Mouse (Mus musculus): Measurements from ENCODE around the gene Fam166a. TPM values are rescaled to one million over a fixed set of nuclear protein-coding genes. Genes with fewer than 3 reads are reported as not detected.

The Fam166a gene
- total and polyA plus RNA-seq, 2 experiments from 2014 or later = not detected

DNA sequence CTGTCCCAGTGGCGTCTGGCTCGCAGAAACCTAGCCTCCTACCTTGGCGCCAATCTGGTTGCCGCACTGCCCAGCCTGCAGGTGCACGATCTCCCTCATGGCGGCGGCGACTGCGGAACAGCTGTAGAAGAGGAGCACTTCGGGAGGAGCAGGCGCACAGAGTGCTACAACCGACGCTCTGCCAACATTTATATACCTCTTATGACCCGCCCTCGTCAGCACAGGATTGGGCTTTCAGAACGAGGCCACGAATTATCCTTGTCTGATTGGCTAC, 5.9 kb downstream of the Fam166a start, which contains the start of gene Tubb4b:
Tubb4b (minus strand) TSS at position 211 of the 274 bp plus-strand sequence.
- H3K9me3 ChIP-seq (replicated peaks; ENCODE audit: control insufficient read depth, low read length) = no peaks in the 10 kb centered on the region
- ATAC-seq (ENCODE audit: insufficient read depth, low read depth) (no peak), DNase-seq (ENCODE audit: low spot score) (no peak)
- peak within 1 kb of the TSS; percentile 96 for H3K27ac ChIP-seq (ENCODE audit: low read depth)
- H3K36me3 ChIP-seq (replicated peaks; ENCODE audit: control insufficient read depth, insufficient read depth, low read length) = peaks cover 11% of the 10 kb centered on the region
- peak within 1 kb of the TSS; percentile 83 for H3K9ac ChIP-seq (replicated peaks; ENCODE audit: low read depth, low read length)
- peak within 1 kb of the TSS; percentile 86 for H3K4me2 ChIP-seq (ENCODE audit: low read depth, low read length)
- H3K27me3 ChIP-seq (ENCODE audit: control insufficient read depth, insufficient read depth, low read length) = no peaks in the 10 kb centered on the region
- WGBS = 0% methylated on average over 13 of the region's 17 CpGs
- TF ChIP-seq EP300 (IDR thresholded peaks at IDR 0.05; ENCODE audit: low read depth) (no peak), CTCF (IDR thresholded peaks at IDR 0.05; ENCODE audit: low read depth) (peak; percentile 20; the same call in 1 of the 2 replicates)
- peaks cover 22% of the 10 kb centered on the region for H3K4me1 ChIP-seq (ENCODE audit: control insufficient read depth, insufficient read depth)
- peak within 1 kb of the TSS; percentile 78 for H3K4me3 ChIP-seq (ENCODE audit: low read depth, low read length)

DNA sequence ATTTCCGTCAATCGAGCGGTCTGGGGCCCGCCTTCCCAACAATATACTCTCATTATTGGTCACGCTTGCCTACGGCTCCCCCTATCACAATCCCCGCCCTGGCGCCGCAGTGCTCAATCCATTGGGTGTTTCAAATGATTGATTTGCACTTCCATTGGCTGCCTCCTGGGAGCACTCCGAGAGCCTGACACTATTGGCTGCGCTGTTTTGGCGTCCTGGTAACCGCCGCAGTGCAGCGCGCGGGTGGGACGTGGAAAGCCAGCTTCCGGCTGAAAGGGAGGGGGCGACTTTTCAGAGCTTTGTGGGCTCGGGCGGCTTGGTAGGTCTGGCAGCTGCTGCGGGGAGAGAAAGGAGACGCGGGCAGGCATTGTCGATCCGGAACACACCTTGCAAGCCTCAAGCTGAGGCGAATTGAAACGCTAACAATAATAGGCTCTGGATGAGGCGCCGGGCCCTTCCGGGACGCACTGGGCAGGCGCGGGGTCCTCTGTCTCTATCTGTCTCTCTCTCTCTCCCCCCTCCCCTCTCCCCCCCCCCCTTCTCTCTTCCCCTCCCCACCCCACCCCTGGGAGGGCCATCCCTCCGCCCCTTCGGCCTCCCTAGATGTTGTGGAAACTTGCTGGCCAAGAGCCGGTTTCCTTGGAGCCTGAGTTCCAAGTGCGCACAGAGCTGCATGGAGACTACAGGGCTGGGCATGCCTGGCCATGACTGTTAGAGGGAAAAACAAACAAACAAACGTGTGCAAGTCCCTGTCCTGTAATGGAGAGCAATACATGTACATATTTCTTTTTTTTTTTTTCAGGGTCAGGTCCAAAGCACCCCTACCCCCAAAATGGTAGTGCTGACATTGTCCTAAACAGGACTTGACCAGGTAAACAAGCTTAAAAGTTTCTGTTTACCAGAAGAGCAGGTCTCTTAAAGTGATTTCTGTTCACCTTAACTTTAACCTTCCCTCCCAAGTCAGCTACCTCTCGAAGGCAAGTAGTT, 6.5 kb downstream of the Fam166a start:
- H3K4me1 ChIP-seq (ENCODE audit: control insufficient read depth, insufficient read depth) = peaks cover 22% of the 10 kb centered on the region
- DNase-seq (ENCODE audit: low spot score) = peak; percentile 100
- peak overlapping the region; percentile 95 for H3K27ac ChIP-seq (ENCODE audit: low read depth)
- peaks cover 11% of the 10 kb centered on the region for H3K36me3 ChIP-seq (replicated peaks; ENCODE audit: control insufficient read depth, insufficient read depth, low read length)
- TF ChIP-seq EP300 (IDR thresholded peaks at IDR 0.05; ENCODE audit: low read depth) = peak; percentile 11; the same call in 1 of the 2 replicates
- no peak for TF ChIP-seq CTCF (IDR thresholded peaks at IDR 0.05; ENCODE audit: low read depth)
- H3K9ac ChIP-seq (replicated peaks; ENCODE audit: low read depth, low read length) = peak overlapping the region; percentile 63
- peak overlapping the region; percentile 61 for H3K4me2 ChIP-seq (ENCODE audit: low read depth, low read length)
- H3K4me3 ChIP-seq (ENCODE audit: low read depth, low read length) = peak overlapping the region; percentile 78
- no peaks in the 10 kb centered on the region for H3K27me3 ChIP-seq (ENCODE audit: control insufficient read depth, insufficient read depth, low read length)
- WGBS = 2% methylated on average over 41 of the region's 41 CpGs
- ATAC-seq (ENCODE audit: insufficient read depth, low read depth) = peak; percentile 90
- no peaks in the 10 kb centered on the region for H3K9me3 ChIP-seq (replicated peaks; ENCODE audit: control insufficient read depth, low read length)

DNA sequence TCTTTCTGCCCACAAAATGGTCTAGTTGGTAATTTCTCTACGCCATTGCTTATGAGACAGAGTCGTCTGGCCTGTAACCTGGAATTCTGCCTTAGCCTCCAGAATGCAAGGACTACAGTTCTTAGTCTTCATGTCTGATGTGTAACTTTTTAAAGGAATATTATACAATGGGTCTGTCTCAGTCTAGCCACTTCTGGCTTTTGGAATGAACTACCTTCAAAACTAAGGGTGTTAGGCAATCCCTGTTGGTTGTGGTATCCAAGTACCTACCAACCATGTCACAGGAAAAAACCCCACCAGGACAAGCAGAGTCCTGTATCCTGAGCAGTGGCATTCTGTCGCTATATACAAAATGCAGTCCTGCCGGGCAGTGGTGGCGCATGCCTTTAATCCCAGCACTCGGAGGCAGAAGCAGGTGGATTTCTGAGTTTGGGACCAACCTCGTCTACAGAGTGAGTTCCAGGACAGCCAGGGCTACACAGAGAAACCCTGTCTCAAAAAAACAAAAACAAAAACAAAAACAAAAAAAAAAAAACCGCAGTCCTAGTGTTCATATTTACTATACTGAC, 7.3 kb downstream of the Fam166a start:
- WGBS = 75% methylated on average over 8 of the region's 8 CpGs
- Histone ChIP-seq H3K36me3 (replicated peaks; ENCODE audit: control insufficient read depth, insufficient read depth, low read length) (peaks cover 11% of the 10 kb centered on the region), H3K27ac (ENCODE audit: low read depth) (peak overlapping the region; percentile 95), H3K4me3 (ENCODE audit: low read depth, low read length) (no peak overlapping the region), H3K9me3 (replicated peaks; ENCODE audit: control insufficient read depth, low read length) (no peaks in the 10 kb centered on the region), H3K9ac (replicated peaks; ENCODE audit: low read depth, low read length) (no peak overlapping the region), H3K4me1 (ENCODE audit: control insufficient read depth, insufficient read depth) (peaks cover 22% of the 10 kb centered on the region), H3K4me2 (ENCODE audit: low read depth, low read length) (peak overlapping the region; percentile 61), H3K27me3 (ENCODE audit: control insufficient read depth, insufficient read depth, low read length) (0 out of 2 replicates have a peak, but pooled peaks cover 4% of the 10 kb centered on the region)
- no peak for ATAC-seq (ENCODE audit: insufficient read depth, low read depth)
- no peak for DNase-seq (ENCODE audit: low spot score)
- TF ChIP-seq EP300 (IDR thresholded peaks at IDR 0.05; ENCODE audit: low read depth) (no peak), CTCF (IDR thresholded peaks at IDR 0.05; ENCODE audit: low read depth) (no peak)

DNA sequence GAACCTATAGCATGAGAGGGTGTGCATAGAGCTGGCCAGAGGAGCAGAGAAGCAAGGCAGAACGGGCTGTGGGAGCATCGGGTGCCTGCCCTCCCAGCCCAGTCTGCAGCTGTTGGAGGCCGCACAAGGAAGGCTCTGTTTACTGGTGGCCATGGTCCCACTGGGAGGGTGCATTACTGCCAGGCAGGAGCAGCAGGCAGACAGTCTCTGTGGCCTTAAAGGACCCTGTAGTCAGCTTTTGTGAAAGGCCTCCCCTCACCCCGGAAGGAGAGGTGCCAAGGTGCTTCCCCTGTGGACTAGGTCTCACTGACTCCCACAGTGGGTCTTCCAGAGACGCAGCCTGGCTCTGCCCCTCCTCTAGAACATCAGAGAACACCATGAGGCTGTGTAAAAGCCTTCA, 8.3 kb downstream of the Fam166a start:
- no peak overlapping the region for H3K4me3 ChIP-seq (ENCODE audit: low read depth, low read length)
- no peak overlapping the region for H3K9ac ChIP-seq (replicated peaks; ENCODE audit: low read depth, low read length)
- no peak for DNase-seq (ENCODE audit: low spot score)
- no peak overlapping the region for H3K27ac ChIP-seq (ENCODE audit: low read depth)
- peaks cover 1% of the 10 kb centered on the region for H3K36me3 ChIP-seq (replicated peaks; ENCODE audit: control insufficient read depth, insufficient read depth, low read length)
- TF ChIP-seq EP300 (IDR thresholded peaks at IDR 0.05; ENCODE audit: low read depth) (no peak), CTCF (IDR thresholded peaks at IDR 0.05; ENCODE audit: low read depth) (no peak)
- H3K9me3 ChIP-seq (replicated peaks; ENCODE audit: control insufficient read depth, low read length) = no peaks in the 10 kb centered on the region
- H3K27me3 ChIP-seq (ENCODE audit: control insufficient read depth, insufficient read depth, low read length) = 0 out of 2 replicates have a peak, but pooled peaks cover 5% of the 10 kb centered on the region
- no peak for ATAC-seq (ENCODE audit: insufficient read depth, low read depth)
- no peak overlapping the region for H3K4me2 ChIP-seq (ENCODE audit: low read depth, low read length)
- 86% methylated on average over 5 of the region's 5 CpGs for WGBS
- peaks cover 22% of the 10 kb centered on the region for H3K4me1 ChIP-seq (ENCODE audit: control insufficient read depth, insufficient read depth)

- DNase-seq (ENCODE audit: low spot score) (no peak), ATAC-seq (ENCODE audit: insufficient read depth, low read depth) (no peak)
- peaks cover 22% of the 10 kb centered on the region for H3K4me1 ChIP-seq (ENCODE audit: control insufficient read depth, insufficient read depth)
- H3K4me3 ChIP-seq (ENCODE audit: low read depth, low read length) = no peak overlapping the region
- no peak overlapping the region for H3K4me2 ChIP-seq (ENCODE audit: low read depth, low read length)
- H3K36me3 ChIP-seq (replicated peaks; ENCODE audit: control insufficient read depth, insufficient read depth, low read length) = no peaks in the 10 kb centered on the region
- H3K27ac ChIP-seq (ENCODE audit: low read depth) = no peak overlapping the region
- no peaks in the 10 kb centered on the region for H3K9me3 ChIP-seq (replicated peaks; ENCODE audit: control insufficient read depth, low read length)
- 0 out of 2 replicates have a peak, but pooled peaks cover 5% of the 10 kb centered on the region for H3K27me3 ChIP-seq (ENCODE audit: control insufficient read depth, insufficient read depth, low read length)
- WGBS = 82% methylated on average over 4 of the region's 4 CpGs
- no peak overlapping the region for H3K9ac ChIP-seq (replicated peaks; ENCODE audit: low read depth, low read length)
- TF ChIP-seq CTCF (IDR thresholded peaks at IDR 0.05; ENCODE audit: low read depth) = no peak
- TF ChIP-seq EP300 (IDR thresholded peaks at IDR 0.05; ENCODE audit: low read depth) = no peak
Observed at GRCm38 (mm10) chr2:25227406-25227805, 8.9 kb downstream of the Fam166a start.
